ENCODE assay signal across 26 mouse cellular contexts in the genomic region with DNA sequence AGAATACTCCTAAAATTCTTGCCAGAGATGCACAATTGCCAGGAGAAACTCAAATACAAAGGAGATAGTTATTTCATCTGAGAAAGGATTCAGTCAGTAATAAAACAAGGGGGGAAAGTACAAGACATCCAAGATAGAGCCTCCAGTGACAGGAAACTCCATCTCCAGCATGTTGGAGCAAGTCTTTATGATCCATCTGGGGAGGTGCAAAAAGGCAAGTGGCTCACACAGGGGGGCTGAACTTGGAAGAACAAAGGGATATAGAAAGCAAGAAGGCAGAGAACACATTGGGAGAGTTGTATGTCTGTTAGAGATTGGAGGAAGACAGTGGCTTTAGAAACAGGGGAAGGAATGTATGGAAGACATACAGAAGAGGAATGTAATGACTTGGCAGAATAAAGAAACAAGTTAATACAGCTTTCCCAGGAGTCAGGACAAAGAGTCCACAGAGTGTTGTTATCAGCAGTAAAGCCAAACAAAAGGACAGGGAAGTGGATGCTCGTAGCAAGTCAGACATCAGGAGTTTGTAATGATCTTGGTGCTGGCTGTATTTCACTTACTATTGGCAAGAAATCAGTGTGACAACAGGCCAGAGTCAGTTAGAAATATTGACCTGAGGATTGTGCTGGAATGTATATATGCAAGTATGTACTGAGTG.
DNase-seq lines count a peak whose midpoint lies in the region; ATAC-seq lines count a peak whose summit lies in the region.
"Had no signal": no experiment of that assay in that cellular context is flagged by ENCODE, and none has a peak within 500 bp of the region (broad histone marks: within the 10 kb centered on the region; RNA-seq: fewer than 3 reads in every experiment).

No protein-coding gene starts in this region.

- no peak overlapping the region for H3K4me2 ChIP-seq in embryonic facial prominence, embryonic 14.5 days (ENCODE audit: low read depth, low read length)
- H3K4me2 ChIP-seq in heart, embryonic 15.5 days, result no peak overlapping the region
- H3K4me2 ChIP-seq in midbrain, embryonic 11.5 days, result no peak overlapping the region
- H3K4me2 ChIP-seq: embryonic facial prominence, embryonic 12.5 days; forebrain, embryonic 13.5 days; heart, embryonic 12.5 days; hindbrain, embryonic 13.5 days had no signal

- no peaks in the 10 kb centered on the region for H3K27me3 ChIP-seq in embryonic facial prominence, embryonic 14.5 days (replicated peaks; ENCODE audit: control insufficient read depth, insufficient read depth, low read length)
- no peaks in the 10 kb centered on the region for H3K27me3 ChIP-seq in embryonic facial prominence, embryonic 10.5 days (replicated peaks; ENCODE audit: low read depth, poor library complexity, severe bottlenecking)
- no peaks in the 10 kb centered on the region for H3K27me3 ChIP-seq in heart, embryonic 15.5 days
- no peaks in the 10 kb centered on the region for H3K27me3 ChIP-seq in midbrain, embryonic 11.5 days (ENCODE audit: control insufficient read depth, insufficient read depth, low read length)
- no peaks in the 10 kb centered on the region for H3K27me3 ChIP-seq in midbrain, embryonic 10.5 days (ENCODE audit: low read depth, poor library complexity, severe bottlenecking)
- H3K27me3 ChIP-seq: embryonic facial prominence, embryonic 12.5 days; forebrain, embryonic 13.5 days; heart, embryonic 12.5 days; hindbrain, embryonic 13.5 days had no signal

- DNase-seq in embryonic facial prominence, embryonic 14.5 days (ENCODE audit: low spot score), result peak; percentile 64
- no peak for DNase-seq in embryonic facial prominence, embryonic 10.5 days (ENCODE audit: low spot score)
- no peak for DNase-seq in heart, postnatal 36 days
- peak; percentile 78 for DNase-seq in midbrain, embryonic 11.5 days (ENCODE audit: low spot score, missing footprints)
- DNase-seq in midbrain, embryonic 10.5 days (ENCODE audit: low spot score), result no peak
- peak; percentile 10 for DNase-seq in mesoderm, embryonic 11.5 days (ENCODE audit: low read depth, low spot score)
- no peak for DNase-seq in frontal cortex, postnatal 14 days (ENCODE audit: low spot score in 2 of 2)
- DNase-seq: adrenal gland, postnatal 10 days; adrenal gland, postnatal 36 days; cerebellum, adult 18-20 months; cerebellum, adult 9-10 months; cerebellum, postnatal 14 days; gastrocnemius, adult 2 months; gastrocnemius, postnatal 14 days; heart, adult 2 months had no signal

- H3K36me3 ChIP-seq in embryonic facial prominence, embryonic 14.5 days (ENCODE audit: control insufficient read depth, insufficient read depth, low read length), result no peaks in the 10 kb centered on the region
- H3K36me3 ChIP-seq in embryonic facial prominence, embryonic 10.5 days (replicated peaks), result no peaks in the 10 kb centered on the region
- no peaks in the 10 kb centered on the region for H3K36me3 ChIP-seq in heart, embryonic 15.5 days
- H3K36me3 ChIP-seq in midbrain, embryonic 11.5 days (ENCODE audit: control insufficient read depth, insufficient read depth, low read length), result no peaks in the 10 kb centered on the region
- H3K36me3 ChIP-seq in midbrain, embryonic 10.5 days, result no peaks in the 10 kb centered on the region
- H3K36me3 ChIP-seq: embryonic facial prominence, embryonic 12.5 days; forebrain, embryonic 10.5 days; heart, embryonic 12.5 days; hindbrain, embryonic 10.5 days; hindbrain, embryonic 13.5 days had no signal

- WGBS in embryonic facial prominence, embryonic 14.5 days, result 75% methylated on average over 1 of the region's 1 CpGs
- 61% methylated on average over 1 of the region's 1 CpGs for WGBS in embryonic facial prominence, embryonic 10.5 days
- 21% methylated on average over 1 of the region's 1 CpGs for WGBS in heart, embryonic 15.5 days
- WGBS in midbrain, embryonic 11.5 days, result 62% methylated on average over 1 of the region's 1 CpGs
- 75% methylated on average over 1 of the region's 1 CpGs for WGBS in midbrain, embryonic 10.5 days

- no peak overlapping the region for H3K4me3 ChIP-seq in embryonic facial prominence, embryonic 14.5 days (ENCODE audit: low read depth, low read length)
- no peak overlapping the region for H3K4me3 ChIP-seq in embryonic facial prominence, embryonic 10.5 days
- no peak overlapping the region for H3K4me3 ChIP-seq in heart, embryonic 15.5 days
- H3K4me3 ChIP-seq in midbrain, embryonic 11.5 days (ENCODE audit: low read depth, low read length), result no peak overlapping the region
- H3K4me3 ChIP-seq in midbrain, embryonic 10.5 days, result no peak overlapping the region
- H3K4me3 ChIP-seq: embryonic facial prominence, embryonic 12.5 days; erythroblast, embryonic 14.5 days; forebrain, embryonic 10.5 days; forebrain, embryonic 13.5 days; gastrocnemius, adult 2 months; heart, adult 2 months; heart, embryonic 12.5 days; hindbrain, embryonic 10.5 days; hindbrain, embryonic 13.5 days had no signal

- no peaks in the 10 kb centered on the region for H3K9me3 ChIP-seq in embryonic facial prominence, embryonic 14.5 days (ENCODE audit: control insufficient read depth, low read length)
- no peaks in the 10 kb centered on the region for H3K9me3 ChIP-seq in embryonic facial prominence, embryonic 10.5 days
- no peaks in the 10 kb centered on the region for H3K9me3 ChIP-seq in heart, embryonic 15.5 days (replicated peaks)
- no peaks in the 10 kb centered on the region for H3K9me3 ChIP-seq in midbrain, embryonic 11.5 days (ENCODE audit: control insufficient read depth, low read length)
- H3K9me3 ChIP-seq in midbrain, embryonic 10.5 days (replicated peaks), result no peaks in the 10 kb centered on the region
- H3K9me3 ChIP-seq: embryonic facial prominence, embryonic 12.5 days; forebrain, embryonic 10.5 days; forebrain, embryonic 13.5 days; heart, embryonic 12.5 days; hindbrain, embryonic 10.5 days; hindbrain, embryonic 13.5 days had no signal

- no peak overlapping the region for H3K9ac ChIP-seq in embryonic facial prominence, embryonic 14.5 days (ENCODE audit: low read depth, low read length)
- no peak overlapping the region for H3K9ac ChIP-seq in heart, embryonic 15.5 days
- no peak overlapping the region for H3K9ac ChIP-seq in midbrain, embryonic 11.5 days (ENCODE audit: low read length)
- H3K9ac ChIP-seq: embryonic facial prominence, embryonic 12.5 days; forebrain, embryonic 13.5 days; heart, embryonic 12.5 days; hindbrain, embryonic 13.5 days had no signal

- H3K4me1 ChIP-seq in embryonic facial prominence, embryonic 14.5 days (ENCODE audit: control insufficient read depth, insufficient read depth, low read length), result no peaks in the 10 kb centered on the region
- H3K4me1 ChIP-seq in embryonic facial prominence, embryonic 10.5 days, result no peaks in the 10 kb centered on the region
- H3K4me1 ChIP-seq in heart, embryonic 15.5 days (replicated peaks), result peaks cover 15% of the 10 kb centered on the region; the same call in 1 of the 2 replicates
- H3K4me1 ChIP-seq in midbrain, embryonic 11.5 days (ENCODE audit: control insufficient read depth, insufficient read depth, low read length), result no peaks in the 10 kb centered on the region
- no peaks in the 10 kb centered on the region for H3K4me1 ChIP-seq in midbrain, embryonic 10.5 days
- H3K4me1 ChIP-seq: embryonic facial prominence, embryonic 12.5 days; forebrain, embryonic 10.5 days; forebrain, embryonic 13.5 days; hindbrain, embryonic 10.5 days; hindbrain, embryonic 13.5 days had no signal

- H3K27ac ChIP-seq in embryonic facial prominence, embryonic 14.5 days (replicated peaks; ENCODE audit: low read depth, low read length), result no peak overlapping the region
- H3K27ac ChIP-seq in embryonic facial prominence, embryonic 10.5 days (replicated peaks), result no peak overlapping the region
- 0 out of 2 replicates have a peak overlapping the region, but pooled peaks have one; percentile 1 for H3K27ac ChIP-seq in heart, embryonic 15.5 days
- H3K27ac ChIP-seq in midbrain, embryonic 11.5 days (ENCODE audit: low read depth, low read length), result no peak overlapping the region
- no peak overlapping the region for H3K27ac ChIP-seq in midbrain, embryonic 10.5 days (replicated peaks)
- H3K27ac ChIP-seq: embryonic facial prominence, embryonic 12.5 days; forebrain, embryonic 10.5 days; forebrain, embryonic 13.5 days; gastrocnemius, adult 2 months; heart, adult 2 months; hindbrain, embryonic 10.5 days; hindbrain, embryonic 13.5 days had no signal

- ATAC-seq in embryonic facial prominence, embryonic 14.5 days (ENCODE audit: low read depth), result 0 out of 2 replicates have a peak, but pooled peaks have one; percentile 18
- no peak for ATAC-seq in heart, embryonic 15.5 days (replicated peaks; ENCODE audit: insufficient number of reproducible peaks, insufficient read depth, low FRiP score, low read depth)
- no peak for ATAC-seq in midbrain, embryonic 11.5 days (ENCODE audit: low FRiP score)
- ATAC-seq: forebrain, embryonic 13.5 days; forebrain, embryonic 16.5 days; hindbrain, embryonic 16.5 days; intestine, embryonic 16.5 days had no signal

- intact Hi-C loops in heart, postnatal 36 days (cut with DNase I), result no loop called here

Comparison
In these comparisons a context has a peak if more than half of its experiments do, and no peak if none do; other contexts are left out.
1. DNase-seq: peak in embryonic facial prominence, embryonic 14.5 days (single experiment), midbrain, embryonic 11.5 days (single experiment) and mesoderm, embryonic 11.5 days (single experiment); none in embryonic facial prominence, embryonic 10.5 days (single experiment), heart, postnatal 36 days (0 of 2), midbrain, embryonic 10.5 days (single experiment) and frontal cortex, postnatal 14 days (0 of 2).